Mouse (Mus musculus) cerebellum, adult 9-11 months (tissue): ENCODE data around the gene Stx8.
A peak's percentile ranks its signal among the peaks of the same experiment; 100 is the strongest.

Source experiments
- DNase-seq: peaks from one replicate; pipeline ENCODE4 v3.0.0; 2022

The Stx8 gene

DNA sequence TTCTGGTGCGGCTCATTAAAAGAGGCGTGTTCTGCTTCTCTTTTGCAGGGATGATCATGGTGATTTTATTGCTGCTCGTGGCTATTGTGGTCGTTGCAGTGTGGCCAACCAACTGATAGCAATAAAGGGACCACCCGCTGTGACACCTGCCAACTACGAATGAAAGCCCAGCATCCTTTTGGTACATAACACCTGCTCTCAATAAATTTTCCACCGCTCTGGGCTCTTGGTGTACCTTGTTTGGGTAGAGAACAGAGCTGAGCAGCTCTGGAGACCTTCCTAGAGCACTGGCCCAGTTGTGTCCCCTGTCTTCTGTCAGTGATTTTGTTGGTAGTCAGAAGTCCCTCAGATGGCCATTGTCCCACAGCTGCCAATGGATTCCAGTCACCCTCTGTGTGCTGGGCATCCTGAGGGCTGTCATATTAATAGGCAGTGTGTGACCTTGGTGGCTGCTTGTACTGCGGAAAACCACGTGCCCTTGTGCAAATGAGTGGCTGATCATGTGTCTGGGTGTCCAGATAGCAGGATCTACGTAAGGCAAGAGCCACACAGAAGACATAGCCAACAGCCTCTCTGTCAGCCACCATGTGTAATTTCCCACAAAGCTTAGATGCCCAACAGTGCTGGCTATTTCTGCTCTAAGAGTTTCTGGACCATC lies 237.8 kb downstream of the Stx8 start:
- no peak for DNase-seq

DNA sequence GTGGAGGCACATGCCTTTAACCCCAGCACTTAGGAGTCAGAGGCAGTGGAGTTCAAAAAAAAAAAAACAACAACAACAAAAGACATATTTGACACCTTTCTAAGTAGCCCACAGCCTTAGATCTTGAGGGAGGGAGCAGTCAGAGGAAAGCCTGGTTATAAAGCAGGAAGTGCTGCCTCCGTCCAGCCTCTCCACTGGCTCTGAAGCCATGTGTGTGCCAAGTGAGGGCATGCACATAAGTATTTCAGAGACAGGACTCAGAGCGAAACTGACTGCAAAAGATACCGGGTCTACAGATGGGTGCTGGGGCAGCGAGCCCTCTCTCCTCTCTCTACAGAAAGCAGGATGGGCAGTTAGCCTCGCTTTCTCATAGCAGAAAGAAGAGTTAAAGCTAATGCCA lies 238.4 kb downstream of the Stx8 start:
- no peak for DNase-seq

DNA sequence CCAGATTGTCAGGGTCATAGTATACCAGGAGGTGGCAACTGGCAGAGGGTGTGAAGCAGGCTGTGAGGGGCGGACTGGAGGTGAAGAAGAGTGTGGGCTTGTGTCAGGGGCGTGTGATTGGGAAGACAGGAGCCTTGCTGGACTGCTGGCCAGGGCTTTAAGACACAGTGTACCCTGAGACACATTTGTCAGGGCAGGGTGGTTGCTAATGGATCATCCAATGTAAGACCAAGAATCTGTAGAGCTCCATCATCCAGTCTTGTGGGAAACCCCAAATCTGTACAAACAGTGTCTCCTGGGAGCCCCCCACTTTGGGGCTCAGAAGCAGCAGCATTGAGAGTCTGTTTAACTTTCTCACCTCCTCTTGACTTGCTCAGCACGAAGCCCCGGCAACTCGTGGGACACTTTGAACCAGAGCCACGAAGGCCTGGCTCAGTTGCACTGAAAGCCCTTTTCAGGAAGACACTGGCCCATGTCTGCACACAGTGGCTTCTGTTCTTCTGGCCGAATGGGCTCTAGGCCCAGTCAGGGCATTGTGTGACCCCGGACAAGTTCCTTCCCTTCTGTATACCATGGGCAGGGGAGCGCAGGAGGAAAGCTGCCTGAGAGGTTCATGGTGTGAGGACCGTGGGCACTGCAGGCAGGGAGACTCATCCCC lies 239.7 kb downstream of the Stx8 start:
- peak; percentile 45 for DNase-seq

DNA sequence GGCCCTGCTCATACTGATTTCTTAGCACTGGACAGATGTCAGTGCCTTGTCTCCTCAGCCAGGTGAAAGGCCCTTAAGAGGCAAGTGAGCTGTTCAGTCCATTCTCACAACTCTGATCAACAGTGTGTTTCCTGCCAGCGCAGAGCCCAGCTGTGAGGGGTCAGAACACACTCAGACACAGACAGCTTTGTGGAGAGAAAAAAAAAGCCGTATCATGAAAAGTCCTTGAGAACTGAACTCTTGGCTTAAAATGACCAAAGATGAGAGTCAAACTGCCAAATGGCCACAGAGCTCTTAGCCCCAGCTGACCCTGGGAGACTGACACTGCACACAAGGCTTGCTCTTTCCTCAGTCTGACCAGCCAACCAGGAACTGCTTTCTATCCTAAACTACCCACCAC lies 242.0 kb downstream of the Stx8 start:
- DNase-seq: no peak

DNA sequence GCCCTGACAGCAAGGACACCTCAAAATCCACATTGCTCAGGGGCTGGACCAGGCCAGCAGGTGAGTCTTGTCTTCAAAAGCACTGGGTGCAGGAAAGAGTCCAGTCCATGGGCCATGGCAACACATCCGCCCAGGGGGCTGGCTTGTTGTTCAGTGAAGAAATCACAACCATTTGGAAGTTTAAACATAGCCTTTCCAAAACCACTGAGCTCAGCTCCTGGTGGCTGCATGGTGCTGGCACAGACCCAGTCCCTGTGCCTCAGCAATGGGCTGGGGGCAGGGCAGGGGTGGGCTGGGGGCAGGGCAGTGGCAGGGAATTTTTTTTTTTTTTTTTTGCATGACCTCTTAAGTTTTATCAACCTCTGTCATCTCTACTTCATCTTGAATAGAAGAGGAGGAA lies 242.6 kb downstream of the Stx8 start:
- no peak for DNase-seq

DNA sequence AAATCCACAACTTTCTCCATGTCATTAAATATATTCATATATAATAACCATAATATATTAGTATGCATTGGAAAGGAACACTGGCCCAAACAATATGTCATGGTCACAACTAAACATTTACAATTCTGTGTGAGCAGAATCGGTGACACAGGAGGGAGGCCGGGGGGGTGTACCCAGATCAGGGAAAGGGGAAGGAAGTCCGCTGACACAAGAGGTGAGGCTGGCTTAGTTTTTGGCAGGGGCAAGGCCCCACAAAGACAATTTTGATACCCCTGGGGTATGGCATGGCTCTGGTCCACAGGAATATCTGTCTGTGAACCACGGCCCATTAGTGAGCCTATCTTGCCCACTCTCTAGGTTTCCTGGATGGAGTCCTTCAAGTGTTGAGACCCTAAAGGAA lies 243.5 kb downstream of the Stx8 start:
- DNase-seq: no peak

DNA sequence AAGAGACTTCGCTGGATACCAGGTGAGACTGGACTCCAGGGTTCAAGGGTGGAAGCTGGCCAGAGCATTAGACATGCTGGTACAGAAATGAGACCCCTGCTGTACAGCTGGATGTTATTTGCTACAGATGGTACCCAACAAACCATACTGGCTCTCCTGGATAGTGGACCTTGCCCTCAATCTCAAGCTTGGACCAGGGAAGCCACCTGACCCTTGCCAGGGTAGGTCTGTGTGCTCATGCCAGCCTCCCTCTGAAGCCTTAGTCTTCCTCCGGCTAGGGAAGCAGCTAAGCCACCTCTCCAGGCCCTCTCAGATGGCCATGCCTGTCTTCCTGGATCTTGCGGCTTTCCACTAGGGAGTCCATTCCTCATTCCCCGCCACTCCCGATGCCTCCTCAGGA lies 244.7 kb downstream of the Stx8 start:
- DNase-seq: no peak

DNA sequence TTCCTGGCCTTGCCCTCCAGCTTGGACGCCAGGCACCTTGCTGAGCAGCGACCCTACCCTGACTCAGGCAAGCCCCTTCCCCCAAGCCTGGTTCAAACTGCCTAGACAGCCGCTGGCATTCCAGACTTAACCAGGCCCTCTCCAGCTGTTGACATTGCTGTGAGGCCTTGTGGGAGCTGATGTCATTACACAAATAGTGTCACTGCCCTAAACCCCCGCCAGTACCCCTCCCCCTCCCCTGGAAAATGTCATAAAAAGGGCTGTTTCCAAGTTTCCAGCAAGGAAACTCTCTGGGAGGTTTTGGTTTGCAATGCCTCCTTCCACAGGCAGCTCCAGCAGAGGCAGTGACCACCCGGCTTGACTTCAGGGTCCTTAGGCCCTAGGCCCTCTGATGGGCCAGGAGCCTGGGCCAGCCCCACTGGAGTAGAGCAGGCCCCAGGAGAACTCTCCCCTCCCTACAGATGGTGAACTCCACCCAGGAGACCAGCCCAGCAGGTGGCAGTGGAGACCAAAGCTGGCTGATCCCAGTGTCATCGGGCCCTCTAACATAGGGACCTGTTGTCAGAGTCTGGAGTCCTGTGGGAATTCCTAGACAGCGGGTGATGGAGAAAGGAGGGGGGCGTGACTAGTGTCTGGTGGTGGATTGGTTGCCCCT lies 246.1 kb downstream of the Stx8 start:
- no peak for DNase-seq

DNA sequence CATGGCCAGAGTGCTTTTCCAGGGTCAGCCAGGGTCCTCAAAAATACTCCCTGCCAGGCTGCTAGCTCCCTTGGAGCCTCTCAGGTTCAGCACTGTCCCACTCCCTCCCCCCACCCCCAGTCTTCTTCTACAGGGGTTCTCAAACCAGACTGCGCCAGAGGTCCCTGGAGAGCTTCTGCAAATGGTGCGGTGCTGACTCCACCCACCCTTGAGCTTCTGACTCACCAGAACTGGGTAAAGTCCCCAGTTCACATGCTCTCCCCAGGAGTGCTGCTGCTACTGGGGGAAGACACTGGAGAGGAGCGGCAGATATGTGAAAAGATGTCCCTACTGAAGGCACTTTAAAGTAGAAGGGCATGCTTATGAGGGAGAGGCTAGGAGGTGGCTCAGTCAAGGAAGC lies 247.9 kb downstream of the Stx8 start:
- DNase-seq: no peak

DNA sequence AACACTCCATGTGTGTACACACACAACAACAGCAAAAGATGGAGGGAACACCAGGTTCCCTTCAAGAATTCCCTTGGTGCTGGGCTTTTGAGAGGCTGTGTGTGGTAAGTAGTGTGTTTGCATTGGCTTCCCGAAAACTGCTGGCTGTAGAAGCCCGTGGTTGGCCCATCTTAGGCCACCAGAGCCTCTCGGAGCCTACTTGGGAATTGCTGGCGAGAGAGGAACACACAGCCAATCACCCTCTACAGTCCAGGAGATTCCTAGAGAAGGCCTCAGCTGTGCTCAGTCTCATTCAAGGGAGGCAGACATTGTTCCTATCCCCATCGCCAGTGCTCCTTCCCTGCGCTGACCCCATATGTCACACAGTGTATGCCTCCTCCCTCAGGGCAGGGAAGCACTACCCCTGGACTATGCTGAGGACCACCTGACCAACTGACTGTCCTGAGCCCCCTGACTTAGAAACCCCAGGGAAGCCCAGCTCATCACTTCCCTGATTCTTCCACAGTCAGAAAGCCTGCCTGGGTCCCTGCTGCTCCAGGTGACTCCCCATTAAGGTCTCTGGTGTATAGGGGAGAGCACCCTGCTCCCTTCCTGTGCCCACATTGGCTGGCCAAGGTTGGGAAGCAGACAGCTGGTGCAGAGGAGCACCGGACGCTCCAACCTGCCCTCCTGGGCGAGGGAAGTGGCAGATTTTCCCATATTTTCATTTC lies 248.7 kb downstream of the Stx8 start:
- no peak for DNase-seq

DNA sequence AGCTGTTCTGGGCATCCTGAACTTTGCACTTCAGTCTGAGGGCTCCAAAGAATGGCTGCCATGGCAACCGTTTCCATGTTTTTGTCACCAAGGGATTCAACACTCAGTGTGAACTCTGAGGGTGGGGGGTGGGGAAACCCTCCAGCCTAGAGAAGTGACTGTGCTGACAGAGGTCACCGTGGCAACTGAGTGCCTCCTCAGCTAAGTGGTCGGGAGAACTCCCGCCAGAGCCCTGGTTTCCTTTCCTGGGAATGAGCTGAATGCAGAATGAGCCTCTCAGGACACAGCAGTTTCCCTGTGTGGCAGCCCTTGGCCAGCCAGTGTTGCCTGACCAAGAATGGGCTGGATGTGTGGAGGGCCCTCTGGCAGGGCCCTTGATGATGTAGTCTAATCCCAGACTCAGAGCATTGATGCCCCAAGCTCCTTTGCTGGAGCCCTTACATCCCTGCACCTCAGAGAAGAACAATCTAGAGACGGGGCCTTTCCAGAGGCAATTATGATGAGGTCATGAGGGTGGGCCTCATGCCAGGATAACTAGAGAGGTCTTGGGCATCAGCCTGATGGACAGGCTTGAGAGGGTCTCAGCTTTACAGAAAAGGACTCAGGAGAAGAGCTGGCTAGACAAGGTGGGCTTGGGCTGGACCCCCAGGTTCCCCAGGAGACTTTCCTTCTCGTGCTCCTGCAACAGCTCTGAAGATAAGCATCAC lies 249.4 kb downstream of the Stx8 start:
- DNase-seq: no peak

DNA sequence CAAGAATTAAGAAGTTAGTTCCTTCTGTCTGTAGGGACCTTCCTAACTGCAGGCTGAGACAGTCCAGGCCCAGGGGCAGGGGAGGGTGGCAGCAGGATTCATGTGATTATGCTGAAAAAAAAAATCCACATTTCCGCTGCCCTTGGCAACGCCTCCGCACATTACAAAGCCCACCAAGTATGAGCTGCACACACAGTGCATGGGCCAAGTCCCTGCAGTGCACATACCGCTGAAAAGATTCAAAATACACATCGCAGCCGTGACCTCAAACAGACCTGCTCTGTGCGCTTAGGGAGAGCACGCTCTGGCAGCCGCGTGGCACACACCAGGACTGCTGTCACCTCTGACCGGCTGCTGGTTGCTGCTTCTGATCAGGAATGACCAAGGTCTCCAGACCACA lies 250.0 kb downstream of the Stx8 start:
- DNase-seq: no peak

DNA sequence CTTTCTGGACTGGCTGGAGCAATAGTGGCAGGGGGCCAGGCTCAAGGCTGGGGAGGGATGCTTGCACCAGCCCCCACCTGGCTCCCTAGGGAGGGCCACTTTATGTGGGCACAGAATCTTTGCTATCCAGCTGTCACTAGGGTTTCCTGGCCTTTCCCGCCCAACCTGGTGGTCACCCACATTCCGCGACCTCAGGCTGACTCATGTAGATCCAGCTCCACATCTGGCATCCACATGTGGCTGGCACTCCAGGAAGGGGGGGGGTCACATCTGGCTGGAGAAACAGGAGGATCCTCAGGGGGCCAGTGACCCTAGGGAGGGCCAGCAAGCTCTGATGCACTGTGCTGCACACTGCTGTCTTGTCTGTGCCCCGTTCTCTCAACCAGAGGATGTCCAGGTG lies 254.7 kb downstream of the Stx8 start:
- DNase-seq: no peak

DNA sequence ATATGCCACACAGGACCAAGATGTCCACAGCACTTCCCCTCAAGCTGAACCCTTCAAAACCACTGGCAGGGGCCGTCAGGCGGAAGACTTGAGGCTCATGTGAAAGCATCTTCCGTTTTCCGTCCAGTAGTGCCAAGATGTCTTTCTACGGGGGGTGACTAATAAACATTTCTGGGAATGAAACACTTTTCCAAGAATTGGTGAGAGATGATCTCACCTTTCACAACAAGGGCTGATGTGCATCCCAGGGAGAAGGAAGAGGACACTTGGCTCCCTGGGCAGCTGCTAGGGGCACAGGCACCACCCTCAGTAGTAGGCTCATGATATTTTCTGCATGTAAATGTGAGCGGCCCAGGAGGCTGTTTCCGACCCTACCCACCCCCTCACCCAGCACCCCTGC lies 256.2 kb downstream of the Stx8 start:
- no peak for DNase-seq

DNA sequence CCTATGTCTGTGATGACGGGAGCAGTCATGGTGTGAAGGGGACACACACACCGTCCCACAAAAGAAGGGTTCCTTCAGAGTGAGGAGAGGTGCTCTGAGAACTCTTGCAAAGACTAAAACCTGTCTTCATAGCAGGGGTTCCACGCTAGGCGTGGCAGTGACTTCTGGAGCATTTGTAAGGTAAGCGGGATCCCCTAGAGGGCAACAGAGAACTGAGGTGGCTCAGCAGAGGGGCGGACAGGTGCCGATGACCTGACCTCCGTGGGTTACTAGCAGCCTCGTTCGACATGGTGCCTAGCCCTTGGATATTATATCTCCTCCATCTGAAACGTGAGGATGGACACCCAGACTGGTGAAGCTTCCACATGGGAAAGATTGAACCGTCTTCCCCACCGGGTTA lies 257.1 kb downstream of the Stx8 start:
- no peak for DNase-seq

DNA sequence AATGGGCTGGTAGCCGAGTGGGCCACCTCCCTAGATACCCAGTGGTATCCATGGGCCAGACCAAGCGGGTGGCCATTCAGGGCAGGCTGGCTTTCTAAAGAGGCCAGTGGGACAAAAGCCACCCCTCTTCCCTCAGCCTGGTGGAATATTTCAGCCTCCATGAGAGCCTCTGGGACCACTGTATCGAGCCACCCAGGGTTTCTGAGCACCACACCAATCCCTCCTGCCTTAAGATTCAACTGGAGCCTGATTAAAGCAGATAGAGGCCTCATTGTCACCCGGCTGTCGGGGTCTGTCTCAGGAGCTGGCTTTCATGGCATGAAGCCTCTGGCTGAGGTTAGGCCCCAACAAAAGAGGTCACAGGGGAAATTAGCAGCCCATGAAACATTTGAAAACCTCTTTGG lies 260.7 kb downstream of the Stx8 start:
- no peak for DNase-seq

DNA sequence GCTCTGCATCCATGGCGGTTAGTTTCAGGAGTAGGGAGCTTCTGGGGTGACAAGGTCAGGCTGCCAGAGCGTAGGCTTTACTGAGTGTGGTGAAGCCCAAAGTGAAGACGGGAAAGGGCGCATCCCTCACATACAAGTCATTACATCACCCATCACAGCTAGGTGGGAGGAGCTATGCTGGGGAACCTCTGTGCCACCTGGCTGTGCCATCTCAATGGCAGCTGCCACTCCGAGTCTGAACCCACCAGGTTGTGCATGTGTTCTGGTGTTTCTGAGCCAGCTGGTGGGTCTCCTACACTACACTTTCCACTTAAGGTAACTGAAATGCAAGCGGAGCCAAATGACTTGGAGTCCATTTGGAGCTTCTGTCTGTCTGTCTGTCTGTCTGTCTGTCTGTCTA lies 261.8 kb downstream of the Stx8 start:
- no peak for DNase-seq

DNA sequence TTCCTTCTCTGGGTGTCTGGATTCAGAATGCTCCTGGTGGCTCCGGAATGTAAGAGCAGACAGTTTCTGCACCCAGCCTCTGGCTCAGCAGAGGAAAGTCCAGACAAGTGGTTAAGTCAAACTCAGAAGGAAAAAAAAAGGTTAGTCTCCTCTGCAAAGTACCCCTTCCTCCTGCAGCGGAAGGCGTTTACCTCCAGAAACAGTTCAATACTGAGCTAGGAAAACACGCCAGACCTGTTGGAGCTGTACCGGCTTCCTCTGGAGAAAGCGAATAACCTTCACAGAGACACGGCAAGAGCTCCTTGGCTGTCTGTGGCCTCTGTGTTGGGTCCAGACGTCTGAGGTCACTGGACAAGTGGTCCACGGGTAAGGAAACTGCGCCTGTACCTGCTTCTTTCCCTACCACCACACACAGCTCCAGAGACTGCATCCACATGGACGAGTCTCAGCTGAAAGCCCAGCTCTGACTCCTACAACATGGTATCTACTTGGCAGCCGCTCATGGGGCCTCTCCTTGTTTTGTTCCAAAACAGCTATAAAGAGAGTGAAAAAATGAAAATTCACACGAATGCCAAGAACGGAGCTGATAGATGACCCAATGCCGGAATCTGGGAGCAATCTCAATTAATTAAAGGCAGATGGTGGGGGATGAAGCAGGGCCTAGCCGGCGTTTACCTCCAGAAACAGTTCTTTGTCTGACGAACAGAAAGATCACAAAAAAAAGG lies 263.1 kb downstream of the Stx8 start:
- DNase-seq: no peak

DNA sequence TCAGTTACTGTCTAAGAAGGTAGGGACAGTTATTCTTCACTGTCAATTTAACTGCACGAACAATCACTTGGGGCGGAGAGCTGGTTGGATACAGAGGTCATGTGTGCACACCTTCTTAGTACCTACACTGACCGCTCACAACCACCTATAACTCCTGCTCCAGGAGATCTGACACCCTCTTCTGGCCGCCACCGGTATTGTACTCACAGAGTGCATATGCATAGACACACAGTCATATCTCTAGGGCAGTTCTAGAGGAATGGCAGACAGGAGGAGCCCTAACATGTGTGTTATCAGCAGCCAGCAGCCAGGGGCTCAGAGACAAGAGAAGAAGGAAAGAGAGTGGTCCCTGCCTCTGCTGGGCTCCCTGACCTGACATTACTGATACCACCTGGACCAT lies 265.6 kb downstream of the Stx8 start:
- DNase-seq: no peak

DNA sequence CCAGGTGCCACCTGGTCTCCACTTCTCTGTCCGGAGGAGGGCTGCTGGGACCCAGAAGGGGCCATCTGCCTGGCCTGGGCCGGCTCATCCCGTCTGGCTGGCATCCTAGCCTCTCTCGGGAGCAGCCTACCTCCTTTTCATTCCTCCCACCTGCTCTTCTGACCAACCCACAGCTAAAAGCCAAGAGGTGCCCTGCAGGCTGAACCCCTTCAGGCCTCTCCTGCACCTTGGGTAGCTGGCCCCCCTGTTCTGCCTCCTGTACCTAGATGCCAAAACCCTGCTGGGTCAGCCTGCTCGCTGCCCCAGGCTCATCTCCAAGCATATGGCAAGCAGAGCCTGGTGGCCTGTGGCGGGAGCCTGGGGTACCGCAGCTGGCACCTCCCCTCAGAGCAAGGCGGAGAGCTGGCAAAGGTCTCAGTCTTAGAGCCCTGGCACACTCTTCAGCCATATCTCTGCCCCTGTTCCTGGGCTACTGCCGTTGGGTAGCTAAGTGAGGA lies 267.5 kb downstream of the Stx8 start:
- DNase-seq: peak; percentile 98

DNA sequence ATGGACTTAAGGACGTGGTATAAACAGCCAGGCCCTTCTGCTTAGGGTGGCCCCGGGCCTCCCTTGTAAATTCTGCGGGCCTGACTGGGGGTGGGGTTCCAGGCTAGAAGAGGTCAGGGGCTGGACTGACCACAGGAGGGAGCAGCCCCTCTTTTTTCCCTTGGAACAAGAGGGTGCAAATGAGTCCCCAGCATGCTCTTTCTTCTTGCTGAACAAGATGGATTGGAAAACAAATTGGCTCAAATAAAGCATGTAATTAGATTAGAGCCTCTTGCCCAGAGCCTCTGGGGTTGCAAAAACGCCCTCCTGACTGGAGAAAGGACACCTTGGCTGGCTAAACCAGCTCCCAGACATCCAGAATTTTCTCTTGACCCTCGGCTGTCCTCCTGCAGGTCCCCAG lies 273.8 kb downstream of the Stx8 start:
- no peak for DNase-seq

DNA sequence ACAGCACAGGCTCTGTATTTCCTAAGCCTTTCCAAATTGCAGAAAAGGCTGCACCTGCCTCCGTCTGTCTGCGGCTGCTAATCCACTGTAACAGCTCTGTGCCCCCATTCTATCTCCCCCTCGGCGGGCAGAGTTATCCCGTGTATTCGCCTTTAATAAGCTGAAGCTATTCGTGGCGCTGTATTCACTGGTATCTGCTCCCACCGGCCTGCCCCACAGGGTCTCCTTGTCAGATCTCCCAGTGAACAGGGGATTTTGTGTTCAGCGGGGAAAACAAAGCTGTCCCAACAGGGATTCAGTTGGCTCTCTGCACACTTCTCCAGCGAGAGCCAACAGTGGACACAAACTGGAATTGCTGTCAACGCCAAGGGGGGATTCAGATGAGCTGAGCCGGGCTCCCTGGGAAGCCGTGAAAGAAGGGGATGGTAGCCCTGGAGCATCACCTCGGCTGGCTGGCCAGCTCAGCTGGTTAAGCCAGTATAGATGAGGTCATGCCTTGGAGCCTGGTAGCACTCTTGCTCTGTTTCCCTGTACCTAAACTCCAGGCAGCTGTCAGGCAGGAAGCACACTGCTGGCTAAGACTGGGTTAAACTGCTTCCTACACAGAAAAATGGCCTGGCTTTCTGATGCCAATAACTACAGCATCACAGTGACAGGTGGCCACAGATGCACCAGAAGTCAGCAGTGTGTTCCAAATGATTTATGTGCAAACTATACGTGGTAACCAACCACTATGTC lies 278.4 kb downstream of the Stx8 start:
- DNase-seq: no peak
